Comparison of ENCODE assay signal across 17 mouse cellular contexts in the genomic region with DNA sequence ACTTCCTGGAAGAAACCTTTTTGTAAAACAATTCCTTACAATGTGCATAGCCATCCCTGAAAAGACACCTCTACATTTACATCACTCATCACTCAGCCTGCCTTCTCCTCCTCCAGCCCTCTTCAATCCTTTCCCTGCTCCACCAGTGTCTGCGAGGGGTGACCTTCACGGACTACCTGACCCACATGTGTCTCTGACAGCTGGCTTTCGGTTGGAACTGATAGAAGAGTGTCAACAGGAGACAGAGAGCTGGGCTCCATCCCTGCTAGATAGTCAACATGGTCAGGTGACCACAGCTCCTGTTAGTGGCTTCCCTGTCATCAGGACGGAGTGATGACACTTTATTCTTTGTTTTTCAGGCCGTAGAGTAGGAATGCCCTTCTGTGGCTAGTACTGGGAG.
"Had no signal": no experiment of that assay in that cellular context is flagged by ENCODE, and none has a peak within 500 bp of the region (broad histone marks: within the 10 kb centered on the region; RNA-seq: fewer than 3 reads in every experiment).

No protein-coding gene starts in this region.

- H3K4me3 ChIP-seq: lung, embryonic 15.5 days; megakaryocyte, embryonic 14.5 days; midbrain, embryonic 13.5 days; midbrain, embryonic 15.5 days; neural tube, embryonic 12.5 days; stomach, embryonic 15.5 days had no signal

- H3K4me2 ChIP-seq: lung, embryonic 15.5 days; midbrain, embryonic 11.5 days; midbrain, embryonic 13.5 days; midbrain, embryonic 15.5 days; neural tube, embryonic 12.5 days; stomach, embryonic 15.5 days had no signal

- H3K4me1 ChIP-seq: midbrain, embryonic 13.5 days; midbrain, embryonic 15.5 days; neural tube, embryonic 12.5 days; stomach, embryonic 15.5 days had no signal

- H3K9ac ChIP-seq: lung, embryonic 15.5 days; midbrain, embryonic 13.5 days; midbrain, embryonic 15.5 days; neural tube, embryonic 12.5 days; stomach, embryonic 15.5 days had no signal

- H3K27me3 ChIP-seq: lung, embryonic 15.5 days; megakaryocyte, embryonic 14.5 days; midbrain, embryonic 13.5 days; midbrain, embryonic 15.5 days; neural tube, embryonic 12.5 days; stomach, embryonic 15.5 days had no signal

- ATAC-seq: lung, postnatal 0 days; midbrain, embryonic 13.5 days; midbrain, embryonic 15.5 days had no signal

- H3K36me3 ChIP-seq: lung, embryonic 15.5 days; midbrain, embryonic 13.5 days; midbrain, embryonic 15.5 days; neural tube, embryonic 12.5 days; stomach, embryonic 15.5 days had no signal

- H3K27ac ChIP-seq: lung, embryonic 15.5 days; macrophage; midbrain, embryonic 13.5 days; midbrain, embryonic 15.5 days; neural tube, embryonic 12.5 days; stomach, embryonic 15.5 days; stomach, postnatal 0 days had no signal

- H3K9me3 ChIP-seq: lung, embryonic 15.5 days; midbrain, embryonic 13.5 days; midbrain, embryonic 15.5 days; neural tube, embryonic 12.5 days; stomach, embryonic 15.5 days had no signal

- DNase-seq: lung, adult 2 months; lung, postnatal 14 days; lung, postnatal 36 days; right cerebral cortex, postnatal 14 days; thymus, adult 2 months; thymus, postnatal 25 days; thymus, postnatal 4 days had no signal
